Comparison of ENCODE assay signal across 7 mouse cellular contexts in genomic region chr14:5918330-5918942, GRCm38 (mm10). TPM values are rescaled to one million over a fixed set of nuclear protein-coding genes. Genes with fewer than 3 reads are reported as not detected.
"Had no signal": no experiment of that assay in that cellular context is flagged by ENCODE, and none has a peak within 500 bp of the region (broad histone marks: within the 10 kb centered on the region; RNA-seq: fewer than 3 reads in every experiment).

No protein-coding gene starts in this region.

RNA-seq across cellular contexts. Expression of gene Gm8237, which starts 38.3 kb away (rescaled TPM):
- total RNA-seq: megakaryocyte progenitor cell, adult 5-6 weeks; monocyte, adult 5-6 weeks; neutrophil, adult 5-6 weeks had no signal
- polyA plus RNA-seq: liver, embryonic 14.5 days; liver, embryonic 16.5 days; macrophage; spleen, adult 2 months had no signal

RNA-seq across cellular contexts. Expression of gene Gm3248, which starts 43.1 kb away (rescaled TPM):
- total RNA-seq: megakaryocyte progenitor cell, adult 5-6 weeks; monocyte, adult 5-6 weeks; neutrophil, adult 5-6 weeks had no signal
- polyA plus RNA-seq: liver, embryonic 14.5 days; liver, embryonic 16.5 days; macrophage had no signal
